Mouse (Mus musculus) limb, embryonic 10.5 days (tissue): ENCODE results near the gene Pikfyve. TPM values are rescaled to one million over a fixed set of nuclear protein-coding genes. Genes with fewer than 3 reads are reported as not detected.
A peak's percentile ranks its signal among the peaks of the same experiment; 100 is the strongest.

Experiments
- DNase-seq: peaks from one replicate; pipeline ENCODE4 v3.0.0-alpha.2; 2017; ENCODE audit warnings: low spot score
- H3K27ac ChIP-seq: fragments of 300-500 bp; sonication (generic); 2 replicates; pipeline ENCODE4 v1.5.1; 2016; ENCODE audit warnings: mild to moderate bottlenecking
- H3K27me3 ChIP-seq: fragments of 300-500 bp; sonication (generic); 2 replicates; pipeline ENCODE4 v1.6.1; 2016; ENCODE audit warnings: low read depth, mild to moderate bottlenecking; ENCODE audit not compliant: poor library complexity, severe bottlenecking
- H3K36me3 ChIP-seq: fragments of 300-500 bp; sonication (generic); 2 replicates; pipeline ENCODE4 v1.6.1; 2016; ENCODE audit warnings: mild to moderate bottlenecking, moderate library complexity
- H3K4me1 ChIP-seq: fragments of 300-500 bp; sonication (generic); 2 replicates; pipeline ENCODE4 v1.6.1; 2016
- H3K4me3 ChIP-seq: fragments of 300-500 bp; sonication (generic); 2 replicates; pipeline ENCODE4 v1.5.1; 2016; ENCODE audit warnings: mild to moderate bottlenecking, moderate library complexity
- H3K9me3 ChIP-seq: fragments of 300-500 bp; sonication (generic); replicated peaks from 2 replicates; pipeline ENCODE4 v1.6.1; 2016; ENCODE audit warnings: mild to moderate bottlenecking
- WGBS: fragments of 180-500 bp; shearing (Covaris S2); methylation state at CpG from one replicate; pipeline ENCODE4 v1.1.7; 2016; 5-methylcytosine and 5-hydroxymethylcytosine counted together
- polyA plus RNA-seq: library from polyadenylated mRNA; unstranded; fragments of >200 nt; fragmentation: Nextera tagmentation; extraction: Ambion mirVana; gene quantifications from 2 replicates; pipeline ENCODE4 v1.2.1, GENCODE M21; 2016

Pikfyve gene
- polyA plus RNA-seq, 1 experiment from 2014 or later, result 13.1 TPM

- 93% methylated on average over 6 of the region's 6 CpGs for WGBS
- Histone ChIP-seq H3K9me3 (no peaks in the 10 kb centered on the region), H3K36me3 (0 out of 2 replicates have a peak, but pooled peaks cover 7% of the 10 kb centered on the region), H3K27me3 (no peaks in the 10 kb centered on the region), H3K4me1 (no peaks in the 10 kb centered on the region), H3K27ac (no peak within 1 kb of the TSS), H3K4me3 (no peak within 1 kb of the TSS)
- DNase-seq, result no peak
Measured at GRCm38 (mm10) chr1:65281756-65282155, 95.3 kb downstream of the Pikfyve start, which contains the start of gene Pth2r. Gene Pth2r, plus strand, starts transcription at chr1:65282056.

DNA sequence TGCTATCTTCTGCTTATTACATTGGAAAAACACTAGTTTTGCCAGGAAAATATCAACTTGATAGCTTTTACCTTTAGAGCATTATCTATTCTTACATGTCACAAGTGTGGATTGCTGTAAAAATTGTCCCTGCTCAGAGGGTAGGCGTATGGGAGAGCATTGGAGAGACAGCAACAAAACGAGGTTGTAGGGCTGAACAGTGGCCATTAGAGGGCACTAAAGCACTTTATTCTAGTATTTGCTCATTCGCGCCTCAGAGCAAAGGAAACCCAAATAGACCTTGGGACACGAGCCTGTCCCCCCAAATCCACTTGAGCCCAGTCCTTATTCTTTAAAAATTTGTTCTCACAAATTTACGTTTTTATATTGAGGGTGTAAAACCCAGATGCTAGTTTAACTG lies 96.3 kb downstream of the Pikfyve start:
- Histone ChIP-seq H3K4me3 (no peak overlapping the region), H3K4me1 (no peaks in the 10 kb centered on the region), H3K27ac (no peak overlapping the region), H3K36me3 (0 out of 2 replicates have a peak, but pooled peaks cover 5% of the 10 kb centered on the region), H3K27me3 (no peaks in the 10 kb centered on the region), H3K9me3 (no peaks in the 10 kb centered on the region)
- WGBS, result 11% methylated on average over 6 of the region's 6 CpGs
- peak; percentile 44 for DNase-seq

DNA sequence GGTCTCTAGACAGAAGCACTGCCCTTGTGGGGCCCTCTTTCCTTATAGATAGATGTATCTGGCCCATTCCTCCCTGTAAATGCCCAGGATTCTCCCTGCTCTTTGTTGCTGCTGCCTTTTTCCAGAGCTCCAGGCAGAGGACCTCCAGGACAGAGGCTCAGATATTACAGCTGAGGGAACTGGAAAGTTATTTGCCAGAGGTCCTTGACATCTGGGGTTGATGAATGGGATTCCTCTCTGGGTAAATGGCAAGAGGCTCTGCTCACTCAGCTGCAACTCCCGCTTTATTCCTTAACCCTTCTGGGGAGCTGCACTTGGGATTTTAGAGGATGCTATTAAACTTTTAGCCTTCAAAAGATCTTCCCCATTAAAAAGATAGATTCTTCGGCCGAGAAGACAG lies 122.0 kb downstream of the Pikfyve start:
- 79% methylated on average over 3 of the region's 3 CpGs for WGBS
- Histone ChIP-seq H3K4me1 (peaks cover 8% of the 10 kb centered on the region), H3K4me3 (no peak overlapping the region), H3K27me3 (peaks cover 22% of the 10 kb centered on the region), H3K36me3 (no peaks in the 10 kb centered on the region), H3K27ac (no peak overlapping the region), H3K9me3 (no peaks in the 10 kb centered on the region)
- no peak for DNase-seq

- Histone ChIP-seq H3K27ac (no peak overlapping the region), H3K9me3 (no peaks in the 10 kb centered on the region), H3K4me1 (peaks cover 15% of the 10 kb centered on the region), H3K4me3 (peak overlapping the region; percentile 49), H3K36me3 (no peaks in the 10 kb centered on the region), H3K27me3 (peaks cover 22% of the 10 kb centered on the region)
- peak; percentile 62 for DNase-seq
- 3% methylated on average over 29 of the region's 29 CpGs for WGBS
Measured at GRCm38 (mm10) chr1:65311214-65311933, 124.9 kb downstream of the Pikfyve start.

GRCm38 (mm10) chr1:65312118-65312517 lies 125.6 kb downstream of the Pikfyve start:
- Histone ChIP-seq H3K27ac (no peak overlapping the region), H3K4me1 (peaks cover 15% of the 10 kb centered on the region), H3K9me3 (no peaks in the 10 kb centered on the region), H3K27me3 (peaks cover 22% of the 10 kb centered on the region), H3K4me3 (peak overlapping the region; percentile 49; the same call in 1 of the 2 replicates), H3K36me3 (no peaks in the 10 kb centered on the region)
- no peak for DNase-seq
- 16% methylated on average over 7 of the region's 7 CpGs for WGBS

DNA sequence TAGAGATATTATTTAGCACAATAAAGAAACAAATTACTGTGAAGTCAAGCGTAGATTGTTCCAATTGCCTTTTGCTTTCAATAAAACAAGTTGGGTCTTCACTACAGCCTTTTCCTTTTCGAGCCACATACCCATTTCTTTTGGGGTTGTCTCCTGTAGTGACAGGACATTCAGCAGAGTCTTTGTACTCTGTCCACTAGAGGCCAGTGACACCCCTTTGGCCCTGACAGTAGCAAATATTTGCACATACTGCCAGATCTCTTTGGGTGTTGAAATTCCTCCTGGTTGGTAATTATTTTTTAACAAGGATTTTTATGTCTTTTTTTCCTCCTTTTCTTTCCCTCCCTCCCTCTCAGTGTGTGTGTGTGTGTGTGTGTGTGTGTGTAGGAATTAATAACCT lies 126.4 kb downstream of the Pikfyve start:
- no peaks in the 10 kb centered on the region for H3K36me3 ChIP-seq
- DNase-seq, result no peak
- H3K27me3 ChIP-seq, result peaks cover 22% of the 10 kb centered on the region
- peaks cover 15% of the 10 kb centered on the region for H3K4me1 ChIP-seq
- no peaks in the 10 kb centered on the region for H3K9me3 ChIP-seq
- H3K4me3 ChIP-seq, result no peak overlapping the region
- 77% methylated on average over 2 of the region's 2 CpGs for WGBS
- no peak overlapping the region for H3K27ac ChIP-seq

DNA sequence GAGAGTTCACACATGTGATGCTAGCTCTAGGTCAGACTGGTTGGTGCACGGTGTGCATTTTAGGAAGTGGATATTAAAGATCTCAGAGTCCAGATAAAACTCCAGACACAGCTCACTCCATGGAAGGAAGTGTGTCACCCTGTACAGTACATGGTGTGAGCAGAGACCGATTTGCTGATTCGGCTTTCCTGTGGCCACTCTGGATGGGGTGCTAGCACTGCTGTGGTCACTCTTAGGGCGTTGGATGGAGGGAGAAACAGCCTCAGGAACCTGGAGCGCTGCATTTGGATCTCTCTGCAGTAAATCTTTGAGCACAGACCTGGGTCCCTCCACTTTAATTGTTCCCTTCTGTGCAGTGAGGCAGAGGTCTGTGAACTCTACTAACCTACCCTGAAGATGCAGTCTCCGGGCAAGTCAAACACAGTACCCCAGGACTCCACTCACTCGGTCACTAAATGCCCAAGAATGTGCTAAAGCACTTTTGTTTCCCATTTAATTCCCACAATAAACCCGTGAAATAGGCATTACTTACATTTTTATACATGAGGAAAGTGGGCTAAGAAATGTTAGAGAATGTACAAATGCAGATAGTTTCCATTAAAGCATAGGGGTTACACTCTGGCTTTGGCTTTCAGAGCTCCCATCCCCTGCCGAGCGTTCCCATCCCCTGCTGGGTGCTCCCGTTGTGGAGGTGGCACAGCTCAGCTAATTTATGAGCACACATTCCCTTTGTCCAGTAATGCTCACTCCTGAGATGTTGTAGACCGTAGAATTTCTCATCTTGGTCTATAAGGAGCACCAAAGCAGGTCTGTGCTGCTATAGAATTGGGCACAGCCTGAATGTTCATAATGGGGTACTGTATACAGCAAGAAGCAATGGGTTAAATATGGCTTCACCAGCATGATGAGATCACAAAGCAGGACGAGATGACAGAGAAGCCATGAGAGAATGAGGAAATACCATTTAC lies 127.9 kb downstream of the Pikfyve start:
- Histone ChIP-seq H3K4me3 (no peak overlapping the region), H3K4me1 (peaks cover 15% of the 10 kb centered on the region), H3K9me3 (no peaks in the 10 kb centered on the region), H3K36me3 (no peaks in the 10 kb centered on the region), H3K27ac (no peak overlapping the region), H3K27me3 (peaks cover 22% of the 10 kb centered on the region)
- 69% methylated on average over 13 of the region's 13 CpGs for WGBS
- no peak for DNase-seq

- Histone ChIP-seq H3K27ac (no peak overlapping the region), H3K9me3 (no peaks in the 10 kb centered on the region), H3K4me3 (no peak overlapping the region), H3K36me3 (no peaks in the 10 kb centered on the region), H3K27me3 (peaks cover 20% of the 10 kb centered on the region), H3K4me1 (peaks cover 15% of the 10 kb centered on the region)
- no peak for DNase-seq
- 91% methylated on average over 8 of the region's 8 CpGs for WGBS
Measured at GRCm38 (mm10) chr1:65315022-65315407, 128.5 kb downstream of the Pikfyve start.

Other genes with a start within 250 kb of the Pikfyve start
- gene Plekhm3, start 229.9 kb upstream of the Pikfyve start, polyA plus RNA-seq, result 8.0 and 10.4 TPM in 2 replicates
- 0.11 and 0.16 TPM in 2 replicates for gene Akr1cl, start 153.9 kb upstream of the Pikfyve start, polyA plus RNA-seq
- gene Cryge, start 135.5 kb upstream of the Pikfyve start, polyA plus RNA-seq, result not detected in 2 replicates
- gene Crygd, start 123.2 kb upstream of the Pikfyve start, polyA plus RNA-seq, result not detected in 2 replicates
- gene Crygc, start 113.0 kb upstream of the Pikfyve start, polyA plus RNA-seq, result not detected in 2 replicates
- not detected in 2 replicates for gene Crygb, start 104.4 kb upstream of the Pikfyve start, polyA plus RNA-seq
- not detected in 2 replicates for gene Cryga, start 83.3 kb upstream of the Pikfyve start, polyA plus RNA-seq
- gene Gm28845, start 67.1 kb upstream of the Pikfyve start, polyA plus RNA-seq, result not detected in 2 replicates
- gene D630023F18Rik, start 63.5 kb upstream of the Pikfyve start, polyA plus RNA-seq, result 0.35 and 0.50 TPM in 2 replicates
- gene Idh1, start 183 bp upstream of the Pikfyve start, polyA plus RNA-seq, result 147 and 173 TPM in 2 replicates
- not detected in 2 replicates for gene Pth2r, start 95.4 kb downstream of the Pikfyve start, polyA plus RNA-seq